Mouse (Mus musculus): Measurements from ENCODE around the gene A930004D18Rik.

A930004D18Rik gene

GRCm38 (mm10) chr2:18038141-18038752, 710 bp upstream of the A930004D18Rik start:
- no peak for DNase-seq (ENCODE audit: low spot score in 2 of 2)

GRCm38 (mm10) chr2:18034371-18035250, 2.9 kb downstream of the A930004D18Rik start:
- DNase-seq (ENCODE audit: low spot score in 2 of 2): no peak

- DNase-seq (ENCODE audit: low spot score in 2 of 2): no peak
Measured at GRCm38 (mm10) chr2:18033166-18034108, 4.1 kb downstream of the A930004D18Rik start.

GRCm38 (mm10) chr2:18032538-18032895, 5.0 kb downstream of the A930004D18Rik start:
- no peak for DNase-seq (ENCODE audit: low spot score in 2 of 2)

- no peak for DNase-seq (ENCODE audit: low spot score in 2 of 2)
Measured at GRCm38 (mm10) chr2:18031831-18032537, 5.6 kb downstream of the A930004D18Rik start.

- DNase-seq (ENCODE audit: low spot score in 2 of 2): no peak
Measured at GRCm38 (mm10) chr2:18031271-18031821, 6.2 kb downstream of the A930004D18Rik start.

- DNase-seq (ENCODE audit: low spot score in 2 of 2): no peak
Measured at GRCm38 (mm10) chr2:18030581-18030980, 7.0 kb downstream of the A930004D18Rik start.

GRCm38 (mm10) chr2:18029656-18030055, 7.9 kb downstream of the A930004D18Rik start:
- no peak for DNase-seq (ENCODE audit: low spot score in 2 of 2)

- DNase-seq (ENCODE audit: low spot score in 2 of 2): peak; percentile 72 to 74
Measured at GRCm38 (mm10) chr2:18028140-18029021, 9.2 kb downstream of the A930004D18Rik start.

GRCm38 (mm10) chr2:18027448-18028139, 9.9 kb downstream of the A930004D18Rik start:
- peak; percentile 87 to 94 for DNase-seq (ENCODE audit: low spot score in 2 of 2)

GRCm38 (mm10) chr2:18026116-18026947, 11.2 kb downstream of the A930004D18Rik start:
- no peak for DNase-seq (ENCODE audit: low spot score in 2 of 2)

GRCm38 (mm10) chr2:18025781-18026115, 11.8 kb downstream of the A930004D18Rik start:
- DNase-seq (ENCODE audit: low spot score in 2 of 2): no peak

GRCm38 (mm10) chr2:18025116-18025515, 12.4 kb downstream of the A930004D18Rik start:
- no peak for DNase-seq (ENCODE audit: low spot score in 2 of 2)

- DNase-seq (ENCODE audit: low spot score in 2 of 2): no peak
Measured at GRCm38 (mm10) chr2:18022886-18023285, 14.7 kb downstream of the A930004D18Rik start.

GRCm38 (mm10) chr2:18019122-18019521, 18.4 kb downstream of the A930004D18Rik start:
- DNase-seq (ENCODE audit: low spot score in 2 of 2): no peak

GRCm38 (mm10) chr2:18017321-18017720, 20.2 kb downstream of the A930004D18Rik start:
- no peak for DNase-seq (ENCODE audit: low spot score in 2 of 2)

- DNase-seq (ENCODE audit: low spot score in 2 of 2): no peak
Measured at GRCm38 (mm10) chr2:18016639-18017038, 20.9 kb downstream of the A930004D18Rik start.

GRCm38 (mm10) chr2:18015581-18015980, 22.0 kb downstream of the A930004D18Rik start:
- no peak for DNase-seq (ENCODE audit: low spot score in 2 of 2)

GRCm38 (mm10) chr2:18012866-18013265, 24.7 kb downstream of the A930004D18Rik start:
- no peak for DNase-seq (ENCODE audit: low spot score in 2 of 2)

Measured in frontal cortex, postnatal 14 days (tissue).